Mouse (Mus musculus): ENCODE results near the gene Inpp4b. TPM values are rescaled to one million over a fixed set of nuclear protein-coding genes. Genes with fewer than 3 reads are reported as not detected.

Inpp4b gene
- polyA plus RNA-seq, 1 experiment from 2014 or later = 9.1 TPM

GRCm38 (mm10) chr8:81815551-81815950 is 473.2 kb downstream of the Inpp4b start:
- Histone ChIP-seq H3K4me2 (ENCODE audit: low read length) (no peak overlapping the region), H3K27me3 (ENCODE audit: insufficient read depth, low read length) (no peaks in the 10 kb centered on the region), H3K4me3 (replicated peaks; ENCODE audit: low read depth, low read length) (no peak overlapping the region), H3K4me1 (replicated peaks; ENCODE audit: insufficient read depth, low read length) (no peaks in the 10 kb centered on the region), H3K27ac (no peak overlapping the region), H3K36me3 (ENCODE audit: insufficient read depth, low read length) (no peaks in the 10 kb centered on the region), H3K9ac (ENCODE audit: low read depth, low read length) (no peak overlapping the region), H3K9me3 (replicated peaks; ENCODE audit: low read length) (no peaks in the 10 kb centered on the region)
- WGBS = 62% methylated on average over 4 of the region's 4 CpGs
- DNase-seq (ENCODE audit: low spot score) = no peak
- TF ChIP-seq CTCF (IDR thresholded peaks at IDR 0.05; ENCODE audit: low read depth) = no peak
- ATAC-seq (replicated peaks; ENCODE audit: low FRiP score, low read depth) = no peak

GRCm38 (mm10) chr8:81823121-81823520 is 480.8 kb downstream of the Inpp4b start:
- Histone ChIP-seq H3K9me3 (replicated peaks; ENCODE audit: low read length) (no peaks in the 10 kb centered on the region), H3K4me3 (replicated peaks; ENCODE audit: low read depth, low read length) (no peak overlapping the region), H3K4me2 (ENCODE audit: low read length) (no peak overlapping the region), H3K4me1 (replicated peaks; ENCODE audit: insufficient read depth, low read length) (no peaks in the 10 kb centered on the region), H3K36me3 (ENCODE audit: insufficient read depth, low read length) (no peaks in the 10 kb centered on the region), H3K27me3 (ENCODE audit: insufficient read depth, low read length) (no peaks in the 10 kb centered on the region), H3K27ac (no peak overlapping the region), H3K9ac (ENCODE audit: low read depth, low read length) (no peak overlapping the region)
- DNase-seq (ENCODE audit: low spot score) (no peak), ATAC-seq (replicated peaks; ENCODE audit: low FRiP score, low read depth) (no peak)
- TF ChIP-seq CTCF (IDR thresholded peaks at IDR 0.05; ENCODE audit: low read depth) = no peak
- 77% methylated on average over 1 of the region's 1 CpGs for WGBS

DNA sequence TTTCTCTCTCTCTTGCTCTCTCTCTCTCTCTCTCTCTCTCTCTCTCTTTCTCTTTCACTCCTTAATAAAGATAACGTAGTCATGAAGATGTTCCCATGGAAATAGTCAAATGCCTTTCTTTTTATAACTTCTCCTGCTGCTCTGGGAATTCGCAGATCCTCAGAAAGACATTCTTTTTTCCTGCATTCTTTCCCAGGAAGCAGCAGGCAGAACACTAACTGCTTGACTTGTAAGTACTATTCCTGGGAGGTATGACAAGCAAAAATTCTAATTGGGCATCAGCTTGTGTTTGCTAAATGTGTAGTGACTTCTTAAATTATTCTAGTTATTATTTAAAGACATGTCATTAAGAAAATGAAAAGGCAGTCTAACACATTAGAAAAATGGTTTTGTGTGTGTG is 482.6 kb downstream of the Inpp4b start:
- no peak overlapping the region for H3K4me3 ChIP-seq (replicated peaks; ENCODE audit: low read depth, low read length)
- ATAC-seq (replicated peaks; ENCODE audit: low FRiP score, low read depth) (no peak), DNase-seq (ENCODE audit: low spot score) (peak; percentile 31)
- H3K4me2 ChIP-seq (ENCODE audit: low read length) = no peak overlapping the region
- H3K27me3 ChIP-seq (ENCODE audit: insufficient read depth, low read length) = no peaks in the 10 kb centered on the region
- no peaks in the 10 kb centered on the region for H3K36me3 ChIP-seq (ENCODE audit: insufficient read depth, low read length)
- H3K27ac ChIP-seq = no peak overlapping the region
- no peak overlapping the region for H3K9ac ChIP-seq (ENCODE audit: low read depth, low read length)
- H3K4me1 ChIP-seq (replicated peaks; ENCODE audit: insufficient read depth, low read length) = no peaks in the 10 kb centered on the region
- 44% methylated on average over 2 of the region's 2 CpGs for WGBS
- no peak for TF ChIP-seq CTCF (IDR thresholded peaks at IDR 0.05; ENCODE audit: low read depth)
- no peaks in the 10 kb centered on the region for H3K9me3 ChIP-seq (replicated peaks; ENCODE audit: low read length)

DNA sequence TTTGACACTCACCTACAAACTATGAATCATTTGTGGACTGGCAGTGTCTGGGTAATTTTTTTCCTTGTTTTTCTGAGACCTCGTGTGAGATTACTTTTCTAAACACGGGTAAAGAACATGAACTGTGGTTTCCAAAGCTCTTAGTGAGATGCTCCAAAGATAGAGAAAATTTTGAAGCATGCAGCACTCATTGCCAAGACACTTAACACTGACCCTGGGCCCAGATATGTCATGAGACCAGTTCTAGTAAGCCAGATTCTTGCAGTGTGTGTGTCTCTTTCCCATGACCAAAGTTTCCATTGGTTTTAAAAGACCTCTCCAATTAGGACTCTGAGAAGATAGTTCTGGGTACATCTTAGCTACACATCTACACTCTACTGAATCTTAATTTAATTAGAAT is 484.1 kb downstream of the Inpp4b start:
- TF ChIP-seq CTCF (IDR thresholded peaks at IDR 0.05; ENCODE audit: low read depth) = no peak
- ATAC-seq (replicated peaks; ENCODE audit: low FRiP score, low read depth) (no peak), DNase-seq (ENCODE audit: low spot score) (no peak)
- Histone ChIP-seq H3K36me3 (ENCODE audit: insufficient read depth, low read length) (no peaks in the 10 kb centered on the region), H3K9ac (ENCODE audit: low read depth, low read length) (no peak overlapping the region), H3K27ac (no peak overlapping the region), H3K4me2 (ENCODE audit: low read length) (no peak overlapping the region), H3K4me1 (replicated peaks; ENCODE audit: insufficient read depth, low read length) (no peaks in the 10 kb centered on the region), H3K9me3 (replicated peaks; ENCODE audit: low read length) (no peaks in the 10 kb centered on the region), H3K27me3 (ENCODE audit: insufficient read depth, low read length) (no peaks in the 10 kb centered on the region), H3K4me3 (replicated peaks; ENCODE audit: low read depth, low read length) (no peak overlapping the region)
- 58% methylated on average over 2 of the region's 2 CpGs for WGBS

GRCm38 (mm10) chr8:81827306-81827913 is 485.1 kb downstream of the Inpp4b start:
- ATAC-seq (replicated peaks; ENCODE audit: low FRiP score, low read depth) (no peak), DNase-seq (ENCODE audit: low spot score) (no peak)
- Histone ChIP-seq H3K4me3 (replicated peaks; ENCODE audit: low read depth, low read length) (no peak overlapping the region), H3K9ac (ENCODE audit: low read depth, low read length) (no peak overlapping the region), H3K4me2 (ENCODE audit: low read length) (no peak overlapping the region), H3K4me1 (replicated peaks; ENCODE audit: insufficient read depth, low read length) (no peaks in the 10 kb centered on the region), H3K9me3 (replicated peaks; ENCODE audit: low read length) (no peaks in the 10 kb centered on the region), H3K27ac (no peak overlapping the region), H3K27me3 (ENCODE audit: insufficient read depth, low read length) (no peaks in the 10 kb centered on the region), H3K36me3 (ENCODE audit: insufficient read depth, low read length) (no peaks in the 10 kb centered on the region)
- no peak for TF ChIP-seq CTCF (IDR thresholded peaks at IDR 0.05; ENCODE audit: low read depth)
- 76% methylated on average over 2 of the region's 2 CpGs for WGBS

- ATAC-seq (replicated peaks; ENCODE audit: low FRiP score, low read depth) = no peak
- H3K4me2 ChIP-seq (ENCODE audit: low read length) = no peak overlapping the region
- H3K27me3 ChIP-seq (ENCODE audit: insufficient read depth, low read length) = no peaks in the 10 kb centered on the region
- no peak overlapping the region for H3K4me3 ChIP-seq (replicated peaks; ENCODE audit: low read depth, low read length)
- H3K27ac ChIP-seq = no peak overlapping the region
- H3K9me3 ChIP-seq (replicated peaks; ENCODE audit: low read length) = no peaks in the 10 kb centered on the region
- no peak overlapping the region for H3K9ac ChIP-seq (ENCODE audit: low read depth, low read length)
- H3K4me1 ChIP-seq (replicated peaks; ENCODE audit: insufficient read depth, low read length) = no peaks in the 10 kb centered on the region
- TF ChIP-seq CTCF (IDR thresholded peaks at IDR 0.05; ENCODE audit: low read depth) = no peak
- no peaks in the 10 kb centered on the region for H3K36me3 ChIP-seq (ENCODE audit: insufficient read depth, low read length)
- DNase-seq (ENCODE audit: low spot score) = no peak
Observed at GRCm38 (mm10) chr8:81831430-81831829, 489.1 kb downstream of the Inpp4b start.

DNA sequence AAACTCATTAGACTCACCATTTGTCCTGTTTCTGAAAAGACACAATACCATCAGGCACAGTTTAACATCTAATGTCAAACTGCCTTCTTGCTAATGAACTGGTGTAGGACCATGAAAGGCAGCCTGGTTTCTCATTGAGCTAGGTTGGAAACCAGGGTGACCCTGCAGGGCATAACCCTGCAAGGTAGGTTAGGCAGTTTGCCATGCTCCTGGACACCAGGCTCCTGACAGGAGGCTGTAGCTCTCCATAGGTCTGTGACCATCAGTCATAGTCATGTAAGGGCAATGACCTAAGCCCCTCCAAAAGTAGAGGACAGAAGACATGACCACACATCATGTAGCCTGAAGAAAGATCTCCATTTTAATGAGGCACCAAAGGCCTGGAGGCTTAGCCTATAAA is 491.5 kb downstream of the Inpp4b start:
- H3K4me2 ChIP-seq (ENCODE audit: low read length) = no peak overlapping the region
- TF ChIP-seq CTCF (IDR thresholded peaks at IDR 0.05; ENCODE audit: low read depth) = no peak
- no peaks in the 10 kb centered on the region for H3K27me3 ChIP-seq (ENCODE audit: insufficient read depth, low read length)
- no peaks in the 10 kb centered on the region for H3K4me1 ChIP-seq (replicated peaks; ENCODE audit: insufficient read depth, low read length)
- no peak overlapping the region for H3K4me3 ChIP-seq (replicated peaks; ENCODE audit: low read depth, low read length)
- ATAC-seq (replicated peaks; ENCODE audit: low FRiP score, low read depth) = no peak
- DNase-seq (ENCODE audit: low spot score) = no peak
- no peak overlapping the region for H3K27ac ChIP-seq
- no peaks in the 10 kb centered on the region for H3K9me3 ChIP-seq (replicated peaks; ENCODE audit: low read length)
- no peaks in the 10 kb centered on the region for H3K36me3 ChIP-seq (ENCODE audit: insufficient read depth, low read length)
- no peak overlapping the region for H3K9ac ChIP-seq (ENCODE audit: low read depth, low read length)
